Mouse (Mus musculus): ENCODE results near the gene Rxfp4. TPM values are rescaled to one million over a fixed set of nuclear protein-coding genes. Genes with fewer than 3 reads are reported as not detected.

Rxfp4 gene
- total RNA-seq, 2 experiments from 2014 or later, result not detected

DNA sequence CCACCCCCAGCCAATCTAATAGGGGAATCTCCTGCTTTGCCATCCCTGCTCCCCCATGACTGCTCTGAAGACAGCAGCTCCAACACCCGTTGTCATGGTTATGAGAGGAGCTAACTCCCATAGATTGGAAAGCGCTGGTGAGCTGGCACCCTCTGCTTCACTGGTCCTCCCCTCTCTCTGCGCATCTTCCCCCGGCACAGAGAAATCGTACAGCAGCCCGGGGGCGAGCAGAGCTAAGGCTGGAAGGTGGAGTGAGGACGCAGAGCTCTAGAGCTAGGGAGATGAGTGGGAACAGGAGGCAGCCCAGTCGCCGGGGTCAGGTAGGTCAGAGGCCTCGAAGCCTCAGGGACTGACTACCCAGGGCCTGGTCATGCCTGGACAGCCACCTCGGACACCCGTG lies 23.7 kb downstream of the Rxfp4 start:
- DNase-seq (ENCODE audit: low spot score in 2 of 2), result peak; percentile 74 to 87

DNA sequence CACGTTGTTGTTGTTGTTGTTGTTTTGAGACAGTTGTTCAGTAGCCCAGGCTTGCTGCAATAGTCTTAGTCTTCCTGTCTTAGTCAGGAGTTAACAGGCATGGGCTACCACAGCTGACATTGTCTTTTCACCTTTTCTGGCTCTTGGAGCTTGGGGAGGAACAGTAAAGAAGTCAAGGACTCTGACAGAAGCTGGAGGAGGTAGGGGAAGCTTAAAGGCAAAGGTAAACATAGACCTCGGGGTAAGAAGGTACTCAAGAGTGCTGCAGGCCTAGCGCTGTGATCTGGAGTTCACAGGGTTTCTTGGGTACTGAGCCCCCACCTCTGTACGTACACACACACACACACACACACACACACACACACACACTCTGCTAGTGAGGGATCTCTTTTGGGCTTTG lies 24.2 kb downstream of the Rxfp4 start:
- DNase-seq (ENCODE audit: low spot score in 2 of 2), result no peak

DNA sequence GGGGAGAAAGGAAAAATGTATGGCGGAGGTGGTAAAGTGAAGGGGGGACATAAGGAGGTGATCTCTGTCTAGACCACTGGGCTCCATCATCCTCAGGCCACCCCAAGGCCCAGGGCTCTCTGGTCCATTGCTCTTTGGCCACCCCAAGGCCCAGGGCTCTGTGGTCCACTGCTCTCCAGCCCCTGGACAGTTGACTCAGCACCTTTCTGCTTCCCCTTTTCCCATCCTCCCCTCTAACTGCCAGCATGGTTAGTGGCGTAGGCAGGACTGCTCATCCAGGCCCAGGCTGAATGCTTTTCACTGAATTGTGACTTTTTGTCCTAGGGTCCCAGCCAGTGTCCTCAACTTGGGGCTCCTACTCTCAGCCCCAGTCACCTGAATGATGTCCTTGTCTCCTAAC lies 25.4 kb downstream of the Rxfp4 start:
- no peak for DNase-seq (ENCODE audit: low spot score in 2 of 2)

- no peak for DNase-seq (ENCODE audit: low spot score in 2 of 2)
Observed at GRCm38 (mm10) chr3:88627114-88627513, 25.8 kb downstream of the Rxfp4 start.

GRCm38 (mm10) chr3:88626316-88626715 lies 26.6 kb downstream of the Rxfp4 start:
- no peak for DNase-seq (ENCODE audit: low spot score in 2 of 2)

DNA sequence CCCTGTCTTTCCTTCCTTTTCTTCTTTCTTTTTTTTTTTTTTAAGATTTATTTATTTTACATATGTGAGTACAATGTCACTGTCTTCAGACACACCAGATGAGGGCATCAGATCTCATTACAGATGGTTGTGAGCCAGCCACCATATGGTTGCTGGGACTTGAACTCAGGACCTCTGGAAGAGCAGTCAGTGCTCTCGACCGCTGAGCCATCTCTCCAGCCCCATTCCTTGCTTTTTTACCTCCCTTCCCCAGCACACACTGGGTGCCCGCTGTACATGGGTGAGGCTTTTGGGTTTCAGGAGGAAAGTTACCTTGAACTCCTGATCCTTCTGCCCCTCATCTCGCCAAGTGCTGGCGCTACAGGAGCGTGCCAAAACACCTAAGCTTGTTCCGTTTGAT lies 27.4 kb downstream of the Rxfp4 start:
- DNase-seq (ENCODE audit: low spot score in 2 of 2), result no peak

DNA sequence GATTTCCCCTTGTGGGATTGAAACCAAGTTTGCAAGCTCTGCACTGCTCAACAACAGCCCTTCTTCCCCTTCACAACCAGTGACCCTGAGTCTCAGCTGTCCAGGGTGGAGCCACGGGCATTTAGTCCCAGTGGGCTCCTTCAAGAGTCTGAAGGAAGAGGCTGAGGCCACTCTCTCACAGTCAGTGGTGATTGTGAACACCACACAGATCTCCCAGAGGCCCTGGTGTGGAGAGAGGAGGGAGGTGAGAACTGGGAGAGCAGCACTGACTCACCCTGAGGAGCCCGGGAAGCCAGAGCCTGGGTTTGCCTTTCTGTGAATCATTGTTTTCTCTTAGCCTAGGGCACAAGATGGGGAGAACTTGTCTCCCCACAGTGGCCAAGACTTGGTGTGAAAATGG lies 28.0 kb downstream of the Rxfp4 start:
- DNase-seq (ENCODE audit: low spot score in 2 of 2), result no peak

- DNase-seq (ENCODE audit: low spot score in 2 of 2), result no peak
Observed at GRCm38 (mm10) chr3:88624324-88624723, 28.6 kb downstream of the Rxfp4 start.

DNA sequence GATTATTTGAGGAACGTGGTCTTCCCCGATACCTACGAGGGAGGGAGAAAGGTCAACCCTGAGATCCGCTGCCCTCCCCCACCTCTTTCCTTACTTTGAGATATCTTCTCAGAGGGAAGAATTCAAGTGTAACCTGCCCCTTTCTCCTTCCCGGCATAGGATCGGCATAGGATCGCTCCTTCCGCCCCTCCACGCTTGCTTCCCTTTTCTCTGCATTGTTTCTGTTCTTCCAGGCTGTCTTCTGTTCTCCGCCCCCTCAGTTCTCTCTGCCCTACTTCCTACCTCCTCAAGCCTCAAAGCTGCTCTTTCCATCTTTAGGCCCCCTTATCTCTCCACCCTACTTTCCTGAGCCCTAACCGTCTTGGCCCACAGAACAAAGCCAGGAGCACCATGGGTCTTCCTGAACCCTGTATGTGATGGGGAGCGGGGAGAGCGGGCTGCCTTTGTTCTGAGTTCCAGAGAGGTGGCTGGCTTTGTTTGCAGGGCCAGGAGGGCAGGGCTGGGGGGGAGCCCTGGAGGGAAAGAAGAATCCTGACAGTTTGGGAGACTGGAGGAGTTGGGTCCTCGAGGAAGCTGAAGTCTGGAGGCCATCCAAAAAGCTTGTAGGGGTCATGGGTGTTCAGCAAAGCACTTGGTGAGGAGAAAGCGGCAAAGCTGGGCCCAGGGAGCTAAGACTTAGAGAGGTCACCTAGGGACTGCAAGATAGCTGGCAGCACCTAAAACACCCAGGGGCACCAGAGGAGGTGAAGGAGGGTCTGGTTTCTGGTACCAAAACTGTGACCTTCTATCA lies 29.4 kb downstream of the Rxfp4 start:
- DNase-seq (ENCODE audit: low spot score in 2 of 2), result peak; percentile 53 to 64

- no peak for DNase-seq (ENCODE audit: low spot score in 2 of 2)
Observed at GRCm38 (mm10) chr3:88622941-88623345, 30.0 kb downstream of the Rxfp4 start.

DNA sequence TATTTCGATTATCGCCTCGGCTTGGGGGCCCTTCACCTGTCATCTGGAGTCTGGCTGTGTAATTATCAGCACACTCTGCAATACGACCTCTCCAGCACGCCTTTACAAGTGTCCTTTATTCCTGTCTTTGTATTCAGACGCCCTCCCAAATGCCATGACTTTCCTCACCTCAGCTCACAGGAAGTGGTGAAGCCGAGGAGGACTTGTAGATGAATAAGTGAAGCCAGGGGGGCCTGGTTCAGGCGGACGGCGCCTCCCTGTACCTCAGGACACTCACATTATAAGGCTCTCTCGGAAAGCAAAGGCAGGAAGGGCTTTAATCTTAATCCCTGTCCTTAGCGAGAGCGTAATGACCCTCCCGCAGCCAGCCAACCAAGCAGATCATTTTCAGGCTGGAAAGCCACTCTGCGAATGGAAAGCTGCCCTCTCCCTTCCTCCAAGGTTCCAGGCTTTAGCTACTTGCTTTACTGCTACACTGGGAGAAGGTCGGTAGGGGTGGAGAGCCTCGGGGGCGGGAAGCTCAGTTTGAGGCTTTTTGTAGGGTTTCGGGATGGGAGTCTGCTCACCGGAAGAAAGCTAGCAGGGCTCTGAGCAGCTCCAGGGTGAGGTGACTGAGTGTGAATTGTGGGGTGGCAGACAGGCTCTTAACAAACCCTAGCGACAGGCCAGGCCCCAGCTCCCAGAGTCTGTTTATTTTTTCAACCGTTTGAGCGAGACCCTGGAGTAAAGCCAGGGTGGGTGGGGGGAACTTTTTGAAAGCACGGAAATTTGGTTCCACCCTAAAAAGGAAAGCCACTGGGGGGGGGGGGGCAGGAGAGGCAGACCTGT lies 30.6 kb downstream of the Rxfp4 start:
- DNase-seq (ENCODE audit: low spot score in 2 of 2), result no peak

- no peak for DNase-seq (ENCODE audit: low spot score in 2 of 2)
Observed at GRCm38 (mm10) chr3:88621537-88622112, 31.3 kb downstream of the Rxfp4 start.

DNA sequence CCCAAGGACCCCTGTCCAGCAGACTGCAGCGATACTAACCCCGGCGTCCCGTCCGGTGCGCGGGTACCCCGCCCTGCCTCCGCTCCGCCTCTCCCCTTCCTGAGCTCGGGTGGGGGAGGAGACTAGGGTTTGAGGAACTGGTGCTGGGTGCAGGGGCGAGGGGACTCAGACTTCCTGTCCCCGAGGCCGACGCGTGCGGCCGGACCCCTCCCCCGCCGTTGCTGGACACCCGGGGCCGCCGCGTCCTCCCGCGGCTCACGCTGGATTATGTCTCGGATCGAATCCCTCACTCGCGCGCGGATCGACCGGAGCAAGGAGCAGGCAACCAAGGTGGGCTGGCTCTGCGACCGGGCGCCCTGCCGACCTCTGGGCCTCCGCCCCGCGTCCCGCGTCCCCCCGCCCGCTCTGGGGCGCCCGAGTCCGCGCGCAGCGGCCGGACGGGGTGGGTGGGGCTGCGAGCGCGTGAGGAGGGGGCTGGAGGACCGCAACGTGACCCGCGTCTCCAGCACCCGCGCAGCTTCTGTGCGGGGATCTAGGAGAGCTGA lies 31.9 kb downstream of the Rxfp4 start:
- no peak for DNase-seq (ENCODE audit: low spot score in 2 of 2)

GRCm38 (mm10) chr3:88620146-88620991 lies 32.6 kb downstream of the Rxfp4 start:
- DNase-seq (ENCODE audit: low spot score in 2 of 2), result no peak

GRCm38 (mm10) chr3:88619113-88620097 lies 33.5 kb downstream of the Rxfp4 start:
- no peak for DNase-seq (ENCODE audit: low spot score in 2 of 2)

DNA sequence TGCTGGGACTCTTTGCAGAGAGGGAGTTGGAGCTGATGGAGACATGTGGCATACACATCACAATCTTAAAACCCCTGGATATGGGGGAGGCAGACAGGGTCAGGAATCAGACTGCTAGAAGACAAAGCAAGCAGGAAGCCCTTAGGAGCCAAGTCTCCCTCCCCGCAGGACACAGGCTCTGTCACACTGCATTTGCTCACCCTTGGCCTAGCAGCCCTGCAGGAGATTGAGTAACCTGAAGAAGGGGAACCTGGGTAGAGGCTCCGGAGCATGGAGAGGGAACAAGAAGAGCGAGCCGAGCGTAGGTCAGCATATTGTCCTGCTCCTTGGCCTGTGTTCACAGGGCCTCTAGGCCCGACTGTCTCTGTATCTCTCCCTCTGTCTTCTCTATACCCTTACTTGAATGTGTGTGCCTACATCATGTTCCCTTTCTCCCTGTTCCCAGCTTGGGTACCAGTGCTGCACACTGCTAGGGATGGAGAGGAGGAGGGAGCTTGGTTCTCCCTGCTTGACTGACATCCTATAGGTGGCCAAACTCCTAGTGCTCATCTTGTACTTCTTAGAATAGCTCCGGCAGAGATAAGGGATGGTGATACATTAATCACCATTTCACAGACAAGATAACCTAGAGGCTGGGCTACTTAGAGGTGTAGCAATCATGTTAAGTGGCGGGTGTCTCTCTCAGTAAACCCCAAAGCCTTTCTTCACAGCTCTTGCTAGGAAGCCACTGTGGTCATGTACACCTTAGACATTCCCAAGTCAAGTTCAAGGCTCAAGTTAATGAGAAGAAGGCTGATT lies 34.7 kb downstream of the Rxfp4 start:
- DNase-seq (ENCODE audit: low spot score in 2 of 2), result no peak

DNA sequence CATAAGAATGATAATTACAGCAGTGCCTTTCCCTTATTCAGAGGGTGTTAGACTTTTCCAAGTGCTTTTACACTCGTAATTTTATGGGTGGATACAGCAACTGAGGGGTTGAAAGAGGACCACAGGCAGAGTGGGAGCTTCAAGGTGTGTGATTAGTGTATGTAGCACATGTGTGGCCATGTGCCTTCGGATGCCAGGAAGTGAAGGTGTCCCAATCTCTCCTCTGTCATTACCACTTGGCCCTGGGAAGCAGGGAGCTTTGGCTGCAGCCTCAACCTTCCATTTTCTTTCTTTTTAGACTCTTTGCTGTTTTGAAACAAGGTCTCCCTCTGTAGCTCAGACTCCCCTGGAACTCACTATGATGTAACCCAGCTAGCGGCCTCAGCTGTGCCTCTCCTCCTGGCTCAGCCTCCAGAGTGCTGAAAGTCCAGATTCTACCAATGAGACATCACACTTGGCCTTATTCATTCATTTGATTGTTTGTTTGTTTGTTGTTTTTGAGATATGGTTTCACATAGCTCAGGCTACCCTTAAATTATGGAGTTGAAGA lies 35.9 kb downstream of the Rxfp4 start:
- no peak for DNase-seq (ENCODE audit: low spot score in 2 of 2)

- DNase-seq (ENCODE audit: low spot score in 2 of 2), result no peak
Observed at GRCm38 (mm10) chr3:88615902-88616391, 37.0 kb downstream of the Rxfp4 start.
